Mouse (Mus musculus) kidney, postnatal 4 days (tissue): ENCODE measurements at regions not wholly inside any gene's neighbourhood (a gene's known extent, or its start where the extent isn't known, plus 50 kb on each side); places are given as distances from the start of the nearest gene placed in this dataset.

Source experiments
- DNase-seq, 2 experiments: peaks; one replicate each; pipeline ENCODE4 v3.0.0; 2021; ENCODE audit warnings: mixed read lengths in 2 of 2

- DNase-seq, result no peak
Measured at GRCm38 (mm10) chr16:47354279-47354678, 856.0 kb upstream of the Nectin3 start.

- DNase-seq, result no peak
Measured at GRCm38 (mm10) chr16:47394398-47394797, 889.1 kb upstream of the Dppa4 start.

DNA sequence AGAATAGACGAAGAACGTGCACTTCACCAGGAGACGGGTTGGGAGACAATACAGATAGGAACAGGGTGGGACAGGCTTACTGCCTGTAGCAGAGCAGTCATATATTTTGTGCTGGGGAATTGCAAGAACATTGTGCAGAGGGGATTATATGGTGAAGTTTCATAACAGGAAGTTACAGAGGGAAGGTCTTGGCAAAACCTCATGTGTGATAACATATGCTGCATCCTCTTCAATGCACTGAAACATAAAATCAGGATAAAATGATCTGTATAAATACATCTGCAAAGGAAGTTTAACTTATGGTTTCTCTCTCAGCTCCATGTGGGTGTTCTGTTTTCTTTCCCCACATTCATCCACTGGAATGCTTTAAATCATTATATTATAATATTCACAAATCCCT is 876.5 kb upstream of the Dppa4 start:
- DNase-seq, result no peak

- DNase-seq, result peak; percentile 5 to 13
Measured at GRCm38 (mm10) chr16:47418680-47419252, 864.8 kb upstream of the Dppa4 start.

- no peak for DNase-seq
Measured at GRCm38 (mm10) chr16:47445083-47445482, 838.5 kb upstream of the Dppa4 start.

GRCm38 (mm10) chr16:47475441-47476081 is 808.0 kb upstream of the Dppa4 start:
- no peak for DNase-seq

DNA sequence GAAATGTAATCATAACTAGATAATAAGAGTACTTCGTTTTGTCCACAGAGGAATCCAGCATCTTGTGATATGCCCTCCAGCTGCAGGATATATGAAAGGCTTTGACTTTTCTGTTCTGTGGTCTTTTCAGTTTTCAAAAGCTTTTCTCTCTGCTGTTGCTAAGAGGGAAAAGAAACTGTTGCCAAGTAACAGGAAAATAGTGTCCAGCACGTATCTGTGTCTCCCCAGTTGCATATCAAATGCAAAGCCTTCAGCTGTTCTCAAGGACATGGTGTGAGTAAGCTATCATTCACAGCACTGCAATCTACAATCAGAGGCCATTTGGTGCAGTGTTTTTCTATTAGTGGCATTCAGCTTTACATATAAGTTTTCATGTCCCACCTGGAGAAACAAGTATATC is 801.5 kb upstream of the Dppa4 start:
- DNase-seq, result no peak

- no peak for DNase-seq
Measured at GRCm38 (mm10) chr16:47488525-47488924, 795.0 kb upstream of the Dppa4 start.

GRCm38 (mm10) chr16:47525857-47526256 is 757.7 kb upstream of the Dppa4 start:
- no peak for DNase-seq

GRCm38 (mm10) chr16:47526613-47527012 is 756.9 kb upstream of the Dppa4 start:
- DNase-seq, result no peak

GRCm38 (mm10) chr16:47536524-47536923 is 747.0 kb upstream of the Dppa4 start:
- DNase-seq, result no peak

GRCm38 (mm10) chr16:47551101-47551500 is 732.4 kb upstream of the Dppa4 start:
- no peak for DNase-seq

DNA sequence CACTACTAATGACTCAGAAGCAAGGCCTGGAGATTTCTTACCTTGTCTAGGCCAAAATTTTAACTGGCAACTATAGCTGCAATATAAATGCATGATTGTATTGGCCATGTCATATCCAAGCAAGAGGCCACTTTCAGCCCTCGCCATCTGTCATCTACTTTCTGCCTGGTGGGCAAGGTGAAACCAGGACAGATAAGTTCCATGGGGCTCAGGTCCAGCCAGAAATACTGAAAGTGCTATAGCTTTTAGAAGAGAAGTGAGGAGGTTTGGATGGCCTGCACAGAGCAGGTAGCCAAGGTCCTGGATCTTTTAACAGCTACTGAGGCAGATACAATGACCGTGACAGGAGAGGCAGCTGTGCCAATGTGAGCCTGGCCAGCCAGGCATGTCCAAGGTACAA is 715.5 kb upstream of the Dppa4 start:
- DNase-seq, result no peak

- no peak for DNase-seq
Measured at GRCm38 (mm10) chr16:47599476-47599875, 684.1 kb upstream of the Dppa4 start.
